Mouse (Mus musculus) ES-Bruce4 (cell line): ENCODE results near the gene Gja4.

Experiments
- CTCF ChIP-seq: IDR thresholded peaks from one replicate; pipeline ENCODE4 v1.8.1; 2011; ENCODE audit warnings: low read depth, low read length
- EP300 ChIP-seq: IDR thresholded peaks from 2 replicates; pipeline ENCODE4 v1.6.1; 2011; ENCODE audit warnings: low read depth, low read length; ENCODE audit not compliant: insufficient read depth
- POLR2A ChIP-seq: IDR thresholded peaks from one replicate; pipeline ENCODE4 v1.8.1; 2011; ENCODE audit warnings: low read length; ENCODE audit not compliant: insufficient read depth

DNA sequence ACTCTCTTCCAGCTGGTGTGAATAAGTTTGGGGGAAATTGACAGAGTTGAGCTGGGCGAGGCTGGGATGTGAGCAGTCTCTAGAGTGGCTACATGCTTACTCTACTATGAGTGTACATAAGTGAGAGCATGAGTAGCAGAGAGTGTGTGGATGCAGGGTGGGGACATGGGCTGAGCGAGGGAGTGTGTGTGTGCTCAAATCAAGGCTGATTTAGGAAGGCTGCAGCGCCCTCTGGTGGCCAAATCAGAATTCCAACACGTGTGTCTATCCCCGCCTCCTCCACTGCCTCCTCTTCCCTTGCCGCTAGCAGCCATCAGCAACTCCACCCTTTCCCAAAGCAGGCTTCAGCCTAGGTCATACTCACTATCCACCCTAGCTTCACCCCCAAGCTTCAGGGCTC, 10.9 kb upstream of the Gja4 start:
- TF ChIP-seq CTCF (peak; percentile 98), EP300 (peak; percentile 73), POLR2A (no peak)
